Mouse (Mus musculus): ENCODE data around the gene Mtor.

DNA sequence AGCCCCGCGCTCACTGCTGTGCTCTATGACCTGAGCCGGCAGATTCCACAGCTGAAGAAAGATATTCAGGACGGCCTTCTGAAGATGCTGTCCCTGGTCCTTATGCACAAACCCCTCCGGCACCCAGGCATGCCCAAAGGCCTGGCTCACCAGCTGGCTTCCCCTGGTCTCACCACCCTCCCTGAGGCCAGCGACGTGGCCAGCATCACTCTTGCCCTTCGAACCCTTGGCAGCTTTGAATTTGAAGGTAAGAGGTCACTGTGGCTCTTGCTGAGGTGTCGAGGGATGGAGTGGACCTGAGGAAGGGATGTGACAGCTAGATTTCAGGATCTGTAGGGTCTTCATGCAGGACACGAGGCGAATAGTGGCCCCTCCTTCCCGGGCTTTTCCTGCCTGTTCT lies 15.9 kb downstream of the Mtor start:
- TF ChIP-seq CTCF (IDR thresholded peaks at IDR 0.05; ENCODE audit: low read depth) (no peak), EP300 (optimal IDR thresholded peaks at IDR 0.05) (no peak)
